Mouse (Mus musculus): ENCODE data around the gene Vps37c.

Vps37c gene

DNA sequence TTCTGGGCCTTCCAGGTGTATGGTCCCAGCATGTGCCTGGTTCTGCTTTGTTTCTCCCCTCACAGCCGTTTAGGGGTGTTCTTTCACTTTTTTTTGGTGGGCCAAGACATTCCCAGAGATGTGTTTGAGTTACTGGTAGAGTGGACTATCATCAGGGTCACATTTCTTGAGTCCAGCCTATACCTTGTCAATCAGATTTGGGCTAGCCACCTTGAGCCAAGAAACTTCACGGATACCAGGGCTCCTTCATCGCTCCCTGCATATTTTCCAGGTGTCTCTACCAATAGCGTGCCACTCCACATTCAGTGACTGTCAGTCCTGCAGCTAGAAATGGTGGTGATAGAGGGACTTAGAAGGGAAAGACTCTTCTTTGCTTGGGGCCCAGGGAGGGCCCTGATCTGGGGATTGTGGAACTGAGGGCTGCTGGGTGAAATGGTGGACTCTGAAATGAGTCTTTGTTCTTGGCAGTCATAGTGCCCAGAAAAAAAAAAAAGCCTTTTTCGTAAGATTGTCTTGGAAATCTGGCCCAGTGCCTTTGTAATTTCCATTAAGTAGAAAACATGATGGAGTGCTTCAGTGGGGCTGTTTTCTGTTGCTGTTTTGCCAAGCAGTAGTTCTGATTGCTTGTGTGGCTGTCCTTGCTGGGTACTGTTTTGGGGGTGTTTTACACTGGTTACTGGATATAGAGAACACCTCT, 1.1 kb downstream of the Vps37c start:
- no peak; the same call in 1 of the 2 replicates for ATAC-seq (ENCODE audit: low TSS enrichment)

- ATAC-seq (ENCODE audit: low TSS enrichment) = no peak
These were observed 1.8 kb downstream of the Vps37c start for GRCm38 (mm10) chr19:10690336-10690735.

GRCm38 (mm10) chr19:10691121-10691520, 2.6 kb downstream of the Vps37c start:
- no peak for ATAC-seq (ENCODE audit: low TSS enrichment)

DNA sequence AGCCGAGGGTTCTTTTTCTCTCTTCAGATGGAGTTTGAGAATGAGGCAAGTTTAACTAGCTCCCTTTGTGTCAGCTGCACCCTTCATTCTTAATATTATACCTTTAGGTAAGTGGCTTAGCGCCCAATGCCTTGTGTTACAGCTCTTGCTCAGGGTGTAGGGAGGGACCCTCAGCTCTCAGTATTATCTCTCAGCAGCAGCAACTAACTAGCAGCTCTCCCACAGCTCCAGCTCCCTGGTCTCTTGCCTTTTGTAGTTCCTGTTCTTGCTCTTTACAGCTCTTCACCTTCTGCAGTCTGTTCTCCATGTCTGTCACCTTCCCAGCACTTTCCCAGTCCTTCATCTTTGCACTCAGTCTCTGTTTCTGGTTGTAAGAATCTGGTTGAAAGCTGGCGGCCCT, 3.1 kb downstream of the Vps37c start:
- no peak for ATAC-seq (ENCODE audit: low TSS enrichment)

DNA sequence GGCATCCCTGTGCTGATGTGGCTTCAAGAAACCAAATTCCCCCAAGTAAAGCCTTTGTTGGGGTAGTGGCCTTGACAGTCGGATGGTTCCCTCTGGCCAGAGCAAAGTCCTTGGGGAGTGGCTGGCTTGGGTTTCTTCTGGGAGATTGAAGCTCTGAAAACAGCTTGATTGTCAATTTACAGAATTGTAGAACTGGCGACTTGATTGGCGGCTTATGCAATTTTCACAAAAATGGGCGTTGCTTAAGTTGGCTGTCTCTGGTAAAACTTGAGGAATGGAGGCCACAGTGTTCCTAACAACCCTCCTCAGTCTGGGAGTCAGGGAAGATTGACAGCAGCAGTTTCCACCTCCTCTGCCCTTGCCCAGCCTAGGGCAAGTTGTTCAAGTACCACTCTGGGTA, 3.8 kb downstream of the Vps37c start:
- ATAC-seq (ENCODE audit: low TSS enrichment) = no peak

DNA sequence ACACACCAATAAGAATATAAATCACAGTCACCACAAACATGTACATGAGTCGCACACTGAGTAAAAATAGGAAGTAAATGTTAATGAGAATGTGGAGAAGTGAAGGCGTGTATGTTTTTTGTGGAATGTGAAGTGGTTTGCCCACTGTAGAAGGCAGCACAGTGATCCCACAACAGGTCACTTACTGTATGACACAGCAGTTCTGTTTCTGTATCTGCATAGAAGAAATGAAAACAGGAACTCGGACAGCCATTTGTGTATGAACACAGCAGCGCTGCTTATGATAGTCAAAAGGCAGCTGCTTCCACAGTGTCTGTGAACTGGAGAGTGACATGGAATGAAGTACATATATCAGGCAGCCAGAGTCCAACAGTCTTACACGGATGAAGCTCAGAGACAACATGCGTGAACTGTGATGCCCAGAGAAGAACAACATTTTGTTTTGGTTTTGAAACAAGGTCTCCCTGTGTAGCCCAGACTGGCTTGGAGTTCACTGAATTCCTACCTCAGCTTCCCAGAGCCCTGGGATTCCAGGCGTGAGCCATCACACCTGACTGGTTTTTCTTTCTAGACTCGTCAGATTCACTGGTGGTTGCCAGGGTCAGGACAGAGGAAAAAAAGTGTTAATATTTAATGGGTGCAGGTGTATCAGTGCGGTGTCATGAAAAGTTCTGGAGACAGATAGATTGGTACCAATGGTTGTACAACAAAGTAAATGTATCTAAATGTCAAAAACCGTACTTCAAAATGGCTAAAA, 5.6 kb downstream of the Vps37c start:
- no peak for ATAC-seq (ENCODE audit: low TSS enrichment)

DNA sequence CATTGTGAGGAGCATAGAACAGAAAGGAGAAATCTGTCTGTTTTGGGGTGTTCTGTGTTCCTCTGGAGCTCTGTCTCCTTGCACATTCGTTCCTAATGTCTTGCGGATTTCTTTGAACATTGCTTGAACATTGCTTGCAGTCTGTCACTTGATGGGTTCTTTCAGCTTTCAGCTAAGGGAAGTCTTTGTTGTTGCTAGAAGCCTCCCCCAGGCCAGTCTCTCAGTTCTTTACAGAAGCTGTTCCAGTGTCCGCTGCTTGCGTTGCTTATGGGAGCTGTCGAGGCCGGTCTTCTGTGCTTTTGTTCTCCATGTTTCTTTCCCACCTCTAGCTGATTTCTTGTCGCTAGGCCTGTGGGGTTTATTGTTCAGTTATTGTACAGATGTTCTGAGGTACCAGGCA, 7.3 kb downstream of the Vps37c start:
- ATAC-seq (ENCODE audit: low TSS enrichment) = no peak

- no peak for ATAC-seq (ENCODE audit: low TSS enrichment)
These were observed 9.8 kb downstream of the Vps37c start for GRCm38 (mm10) chr19:10698131-10698991.

DNA sequence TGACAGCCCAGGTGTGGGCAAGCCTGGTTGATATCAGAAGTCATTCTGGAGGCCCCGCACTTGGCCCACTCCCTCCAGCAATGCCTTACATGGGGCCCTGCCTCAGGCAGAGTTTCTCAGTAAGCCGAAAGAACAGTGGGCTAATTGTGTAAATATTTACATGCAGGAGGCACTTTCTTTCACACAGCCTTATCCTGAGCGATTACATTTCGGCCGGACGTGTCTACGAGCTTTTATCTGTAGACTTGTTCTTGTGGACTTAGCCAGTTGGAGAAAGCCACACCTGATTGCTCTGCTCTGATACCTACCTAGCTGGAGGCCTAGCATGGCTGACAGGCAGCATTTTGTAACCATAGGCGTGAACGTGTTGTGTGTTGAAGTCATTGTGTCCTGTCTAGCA, 11.3 kb downstream of the Vps37c start:
- ATAC-seq (ENCODE audit: low TSS enrichment) = no peak

DNA sequence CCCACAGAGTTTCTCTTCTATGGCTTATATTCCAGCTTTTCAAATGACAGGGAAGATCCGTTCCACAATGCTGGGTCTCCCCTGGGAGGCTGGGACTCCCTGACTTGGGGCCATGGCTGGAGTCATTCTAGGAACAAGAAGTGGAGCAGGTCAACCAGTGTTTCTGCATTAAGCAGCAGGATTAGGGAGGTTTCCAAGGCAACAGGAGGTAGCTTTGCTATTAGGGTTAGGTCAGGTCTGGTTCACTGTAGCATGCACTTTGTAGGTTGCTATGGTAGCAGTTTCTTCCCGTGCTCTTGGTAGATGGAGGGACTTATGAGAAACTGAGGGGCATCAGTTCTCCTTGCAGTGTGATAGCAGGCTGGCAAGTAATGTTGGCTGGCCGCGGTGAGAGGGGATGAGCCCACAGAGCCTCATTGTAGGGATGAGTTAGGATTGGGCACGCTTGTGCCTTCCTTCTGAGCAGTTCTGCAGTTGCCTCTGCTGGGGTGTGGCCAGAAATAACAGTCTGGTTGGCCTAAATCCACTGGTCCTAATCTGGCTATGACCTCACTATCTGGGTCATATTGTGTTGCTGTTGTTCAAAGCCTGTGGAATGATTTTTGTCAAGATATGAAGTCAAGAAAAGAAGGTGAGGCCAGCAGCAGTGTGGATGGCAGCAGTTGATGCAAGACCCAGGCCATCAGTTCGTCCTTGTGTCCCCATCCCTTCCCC, 12.6 kb downstream of the Vps37c start:
- no peak for ATAC-seq (ENCODE audit: low TSS enrichment)

DNA sequence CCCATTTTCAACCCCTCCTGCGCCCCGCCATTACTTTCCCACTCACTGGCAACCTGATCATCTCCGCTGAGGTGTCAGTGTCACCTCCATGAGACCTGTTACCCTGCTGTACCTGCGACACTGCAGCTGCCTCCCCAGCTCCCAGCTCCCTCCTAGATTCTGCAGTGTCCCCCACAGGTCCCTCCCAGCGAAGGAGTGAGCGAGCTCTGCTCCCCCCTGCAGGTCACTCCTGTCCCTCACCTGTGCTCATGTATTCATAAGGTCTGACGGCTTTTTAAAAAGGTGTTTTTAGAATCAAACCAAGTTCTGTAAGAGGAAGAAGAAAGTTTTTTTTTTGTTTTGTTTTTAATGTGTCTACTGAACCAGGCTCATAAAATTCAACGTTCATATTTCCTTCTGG, 13.6 kb downstream of the Vps37c start:
- no peak for ATAC-seq (ENCODE audit: low TSS enrichment)

DNA sequence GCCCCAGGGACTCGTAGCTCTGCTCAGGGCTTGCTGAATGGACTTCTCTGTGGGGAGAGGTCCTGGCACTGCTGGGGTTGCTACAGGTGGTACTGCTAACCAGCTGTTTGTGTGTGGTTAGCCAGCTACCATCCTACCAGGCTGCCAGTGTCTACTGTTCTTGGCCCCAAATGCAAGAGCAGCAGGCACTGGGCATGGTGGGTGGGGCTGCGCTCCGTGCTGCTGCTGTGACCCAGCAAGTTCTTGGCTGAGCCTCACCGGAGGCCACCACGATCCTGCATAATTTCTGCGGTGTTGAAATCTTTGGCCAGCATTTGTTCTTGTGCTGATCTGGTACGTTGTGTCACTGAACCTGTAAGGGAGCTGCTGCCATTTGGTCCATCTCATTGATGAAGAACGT, 14.9 kb downstream of the Vps37c start:
- no peak for ATAC-seq (ENCODE audit: low TSS enrichment)

DNA sequence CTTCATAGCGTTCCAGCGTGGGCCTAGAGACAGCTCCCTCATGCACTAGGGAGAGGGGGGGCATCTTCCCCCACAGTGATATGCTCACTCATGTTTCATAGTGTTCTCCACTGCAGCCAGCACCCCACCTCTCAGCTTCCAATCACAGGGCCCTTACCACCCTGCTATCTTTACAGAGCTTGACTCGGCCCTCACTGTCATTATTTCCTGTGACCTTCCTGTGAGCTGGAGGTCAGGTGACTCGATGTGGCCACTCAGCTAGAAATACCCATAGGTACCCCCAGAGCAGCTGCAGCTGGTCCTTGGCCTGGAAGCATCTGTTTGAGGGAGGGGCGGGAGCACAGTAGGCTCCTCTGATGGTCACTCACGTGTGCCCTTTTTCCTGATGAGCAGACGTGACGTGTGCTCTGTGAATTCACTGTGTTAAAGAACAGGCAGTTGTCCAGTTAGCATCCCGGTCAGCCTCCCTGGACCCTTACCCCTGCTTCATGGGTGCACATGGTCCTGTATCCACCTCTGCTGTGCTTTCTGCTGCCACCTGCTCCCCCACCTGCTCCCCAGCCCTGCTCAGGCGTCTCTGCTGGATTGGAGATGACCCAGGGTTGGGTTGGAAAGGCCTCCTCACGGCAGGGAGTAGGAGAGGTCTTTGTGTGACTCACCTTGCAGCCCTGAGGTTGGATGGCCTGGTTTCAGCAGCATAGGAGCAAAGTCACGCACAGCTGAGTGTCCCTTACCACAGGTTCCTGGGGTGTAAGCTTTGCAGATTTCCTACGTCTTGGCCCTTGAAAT, 18.7 kb downstream of the Vps37c start:
- ATAC-seq (ENCODE audit: low TSS enrichment) = no peak

DNA sequence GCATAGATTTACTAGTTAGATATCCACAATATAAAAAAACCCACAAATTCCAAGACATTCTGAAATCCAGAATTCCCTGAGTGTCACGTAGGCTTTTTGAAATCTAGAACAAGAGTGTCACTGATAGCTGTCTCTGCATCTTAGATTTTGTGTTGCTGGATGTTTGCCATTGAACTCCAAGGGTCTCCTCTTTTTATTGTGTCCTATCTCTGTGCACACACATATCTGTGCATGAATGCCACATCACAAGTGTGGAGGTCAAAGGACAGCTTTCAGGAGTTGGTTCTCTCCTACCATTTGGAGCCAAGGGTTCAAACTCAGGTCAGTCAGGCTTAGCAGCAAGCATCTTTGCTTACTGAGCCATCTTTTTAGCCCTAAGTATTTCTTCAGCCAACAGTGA, 19.3 kb downstream of the Vps37c start:
- no peak for ATAC-seq (ENCODE audit: low TSS enrichment)

DNA sequence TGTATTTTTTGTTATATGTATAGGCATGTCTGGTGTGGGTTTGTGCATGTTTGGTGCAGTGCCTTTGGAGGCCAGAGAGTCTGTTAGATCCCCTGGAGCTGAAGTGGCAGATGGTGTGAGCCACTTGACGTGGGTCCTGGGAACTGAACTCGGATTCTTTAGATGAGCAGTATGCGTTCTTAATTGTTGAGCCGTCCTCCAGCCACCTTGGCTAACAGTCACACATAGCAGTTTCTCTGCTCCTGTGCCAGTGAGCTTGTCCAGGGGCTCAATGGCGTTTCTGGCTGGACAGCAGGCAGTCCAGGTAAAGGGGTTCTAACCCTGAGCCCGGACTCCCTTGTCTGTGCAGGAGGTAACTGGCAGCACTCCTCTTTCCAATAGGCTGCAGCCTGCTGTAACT, 20.4 kb downstream of the Vps37c start:
- ATAC-seq (ENCODE audit: low TSS enrichment) = no peak

GRCm38 (mm10) chr19:10709360-10710087, 21.0 kb downstream of the Vps37c start:
- peak; percentile 73 for ATAC-seq (ENCODE audit: low TSS enrichment)

DNA sequence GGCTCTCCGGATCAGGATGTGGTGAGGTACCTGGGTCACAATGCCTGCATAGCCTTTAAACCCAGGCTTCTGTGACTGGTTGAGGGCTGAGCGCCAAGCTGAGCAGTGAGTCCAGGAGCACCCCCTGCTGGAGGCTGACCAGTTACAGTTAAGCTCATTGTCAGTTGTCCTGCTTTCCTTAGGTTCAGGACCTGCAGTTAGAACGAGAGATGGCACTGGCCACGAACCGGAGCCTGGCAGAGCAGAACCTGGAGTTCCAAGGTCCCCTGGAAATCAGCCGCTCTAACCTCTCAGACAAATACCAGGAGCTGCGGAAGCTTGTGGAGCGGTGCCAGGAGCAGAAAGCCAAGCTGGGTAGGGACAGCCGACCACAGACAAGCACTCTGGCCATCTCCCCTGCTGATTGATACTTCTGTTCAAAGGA, 21.6 kb downstream of the Vps37c start:
- peak; percentile 47 for ATAC-seq (ENCODE audit: low TSS enrichment)

DNA sequence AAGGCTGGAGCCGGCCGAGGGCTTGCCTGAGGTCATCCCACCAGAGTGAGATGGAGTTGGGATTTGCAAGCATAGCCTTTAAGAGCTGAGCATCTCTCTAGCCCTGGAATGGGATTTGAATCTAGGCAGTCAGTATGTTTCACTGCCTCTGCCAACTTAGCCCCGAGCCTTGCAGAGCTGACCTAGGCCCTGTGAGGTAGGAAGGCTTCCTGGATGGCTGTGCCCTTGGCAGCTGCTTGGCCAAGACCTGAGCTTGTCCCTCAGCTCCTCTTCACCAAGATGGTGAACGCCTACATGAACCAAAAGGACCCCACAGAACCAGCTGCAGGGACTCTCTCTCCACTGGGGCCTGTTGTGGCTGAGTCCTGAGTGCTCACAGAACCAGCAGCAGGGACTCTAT, 22.2 kb downstream of the Vps37c start:
- no peak for ATAC-seq (ENCODE audit: low TSS enrichment)

GRCm38 (mm10) chr19:10712194-10712593, 23.7 kb downstream of the Vps37c start:
- ATAC-seq (ENCODE audit: low TSS enrichment) = no peak

- ATAC-seq (ENCODE audit: low TSS enrichment) = no peak
These were observed 24.1 kb downstream of the Vps37c start for GRCm38 (mm10) chr19:10712646-10713045.

Data from frontal cortex, adult (tissue).